Mouse (Mus musculus): ENCODE measurements around the gene Samsn1.

DNA sequence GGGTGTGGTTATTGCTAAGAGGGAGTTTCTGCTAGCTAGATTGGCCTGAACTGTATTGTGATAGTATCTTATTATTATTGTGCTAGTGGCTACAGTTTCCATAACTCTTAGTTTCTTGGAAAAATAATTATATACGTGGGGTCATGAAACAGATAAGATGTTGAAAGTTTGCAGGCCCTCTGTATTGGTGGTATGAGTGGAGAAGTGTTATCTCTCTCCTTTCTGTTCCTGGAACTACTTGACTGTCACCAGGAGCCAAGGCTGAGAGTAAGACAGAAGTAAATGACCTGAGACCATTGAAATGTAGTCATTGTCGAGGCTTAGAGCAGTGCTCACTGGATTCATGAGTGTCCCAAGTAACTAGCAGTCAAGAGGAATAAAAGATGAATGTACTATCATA is 169.6 kb downstream of the Samsn1 start:
- no peak for TF ChIP-seq CTCF (IDR thresholded peaks at IDR 0.05; ENCODE audit: low read depth, low read length)
- no peak for TF ChIP-seq TAL1 (conservative IDR thresholded peaks at IDR 0.05; ENCODE audit: low read depth, low read length)
- TF ChIP-seq GATA1 (IDR thresholded peaks at IDR 0.05; ENCODE audit: borderline replicate concordance, low read length): no peak
- no peak for TF ChIP-seq POLR2AphosphoS5 (IDR thresholded peaks at IDR 0.05; ENCODE audit: insufficient replicate concordance, low read depth, low read length)
- no peak for TF ChIP-seq GATA2 (IDR thresholded peaks at IDR 0.05; ENCODE audit: borderline replicate concordance, low read depth, low read length)
